Mouse (Mus musculus) kidney, embryonic 16.5 days (tissue): Measurements from ENCODE around the gene Rhof. TPM values are rescaled to one million over a fixed set of nuclear protein-coding genes. Genes with fewer than 3 reads are reported as not detected.

Experiments used
- ATAC-seq: fragments of 200-750 bp; cut with Nextera tagmentation; 2 replicates; pipeline ENCODE4 v1.8.0; 2017; ENCODE audit warnings: moderate TSS enrichment; ENCODE audit not compliant: low FRiP score, low TSS enrichment
- H3K27ac ChIP-seq: fragments of 300-500 bp; sonication (generic); 2 replicates; pipeline ENCODE4 v1.5.1; 2014; ENCODE audit warnings: low read length
- H3K27me3 ChIP-seq: fragments of 300-500 bp; sonication (generic); 2 replicates; pipeline ENCODE4 v1.6.1; 2014; ENCODE audit warnings: low read length, control low read depth, mixed read lengths; ENCODE audit not compliant: insufficient read depth
- H3K36me3 ChIP-seq: fragments of 300-500 bp; sonication (generic); 2 replicates; pipeline ENCODE4 v1.6.1; 2014; ENCODE audit warnings: low read length, control low read depth, mixed read lengths; ENCODE audit not compliant: insufficient read depth
- H3K4me1 ChIP-seq: fragments of 300-500 bp; sonication (generic); 2 replicates; pipeline ENCODE4 v1.6.1; 2014; ENCODE audit warnings: low read length, control low read depth, mixed read lengths; ENCODE audit not compliant: insufficient read depth
- H3K4me2 ChIP-seq: fragments of 300-500 bp; sonication (generic); replicated peaks from 2 replicates; pipeline ENCODE4 v1.6.1; 2014; ENCODE audit warnings: low read depth, low read length
- H3K4me3 ChIP-seq: fragments of 300-500 bp; sonication (generic); 2 replicates; pipeline ENCODE4 v1.5.1; 2014; ENCODE audit warnings: mild to moderate bottlenecking, low read length
- H3K9ac ChIP-seq: fragments of 300-500 bp; sonication (generic); replicated peaks from 2 replicates; pipeline ENCODE4 v1.6.1; 2014; ENCODE audit warnings: low read length
- H3K9me3 ChIP-seq: fragments of 300-500 bp; sonication (generic); 2 replicates; pipeline ENCODE4 v1.6.1; 2016; ENCODE audit warnings: low read length, control low read depth
- WGBS: fragments of 180-500 bp; shearing (Covaris S2); extraction: QIAGEN DNeasy Blood & Tissue Kit; methylation state at CpG from one replicate; pipeline ENCODE4 v1.1.7; 2014; 5-methylcytosine and 5-hydroxymethylcytosine counted together
- polyA plus RNA-seq: library from polyadenylated mRNA; unstranded; fragments of >200 nt; fragmentation: Nextera tagmentation; extraction: Ambion mirVana; gene quantifications from 2 replicates; pipeline ENCODE4 v1.2.1, GENCODE M21; 2015

The Rhof gene
- polyA plus RNA-seq, 1 experiment from 2014 or later, result 3.2 TPM

DNA sequence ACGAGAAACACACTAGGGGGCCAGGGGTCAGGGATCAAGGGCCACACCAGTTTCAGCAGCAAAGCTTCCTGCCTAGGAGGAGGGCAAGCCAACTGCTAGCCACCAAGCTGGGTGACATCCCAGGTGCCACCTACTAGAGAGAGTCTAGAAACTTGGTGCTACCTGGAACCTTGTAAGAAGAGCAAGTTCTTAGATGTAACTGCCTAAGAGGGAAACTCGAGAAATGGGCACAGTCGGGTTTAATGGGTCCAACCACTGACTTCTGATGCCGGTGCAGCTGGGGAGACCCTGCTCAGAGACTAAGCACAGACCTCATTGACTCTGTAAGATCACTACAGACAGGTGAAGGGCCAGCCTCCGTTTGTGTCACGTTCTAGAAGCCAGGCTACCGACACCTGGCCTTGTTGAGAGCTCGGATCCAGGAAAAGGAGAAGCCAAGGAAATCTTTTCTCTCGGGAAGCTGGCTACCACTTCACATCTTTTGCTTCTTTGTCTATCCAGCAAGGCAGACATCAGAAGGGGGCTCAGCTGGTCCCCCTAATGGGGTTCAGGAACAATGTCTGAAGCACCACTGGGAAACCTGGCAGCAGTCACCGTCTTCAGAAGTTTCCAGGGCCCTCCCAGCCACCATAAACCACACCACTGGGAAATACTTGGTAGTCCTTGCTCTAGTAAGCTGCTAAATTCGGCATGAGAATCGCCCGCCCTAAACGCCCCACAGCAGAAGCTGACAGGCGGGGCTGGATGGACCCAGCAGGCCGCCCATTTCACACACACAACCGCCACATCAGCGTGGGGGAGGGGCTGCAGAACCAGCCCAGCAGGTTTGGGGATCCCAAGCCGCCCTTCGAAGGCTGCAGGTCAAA lies 4.8 kb upstream of the Rhof start:
- Histone ChIP-seq H3K4me2 (peak overlapping the region; percentile 94), H3K27me3 (no peaks in the 10 kb centered on the region), H3K9ac (peak overlapping the region; percentile 90), H3K36me3 (peaks cover 10% of the 10 kb centered on the region; the same call in 1 of the 2 replicates), H3K27ac (peak overlapping the region; percentile 100), H3K9me3 (no peaks in the 10 kb centered on the region), H3K4me3 (peak overlapping the region; percentile 59), H3K4me1 (peaks cover 53% of the 10 kb centered on the region)
- whole genome bisulfite sequencing, result 3% methylated on average over 20 of the region's 20 CpGs
- 0 out of 2 replicates have a peak, but pooled peaks have one; percentile 0 for ATAC-seq

GRCm38 (mm10) chr5:123136361-123137043 lies 4.0 kb upstream of the Rhof start:
- Histone ChIP-seq H3K4me2 (peak overlapping the region; percentile 94), H3K4me1 (peaks cover 61% of the 10 kb centered on the region), H3K27ac (peak overlapping the region; percentile 100), H3K4me3 (peak overlapping the region; percentile 59), H3K9ac (peak overlapping the region; percentile 90), H3K36me3 (peaks cover 10% of the 10 kb centered on the region; the same call in 1 of the 2 replicates), H3K27me3 (no peaks in the 10 kb centered on the region), H3K9me3 (no peaks in the 10 kb centered on the region)
- ATAC-seq, result peak; percentile 28
- WGBS, result 1% methylated on average over 13 of the region's 13 CpGs

DNA sequence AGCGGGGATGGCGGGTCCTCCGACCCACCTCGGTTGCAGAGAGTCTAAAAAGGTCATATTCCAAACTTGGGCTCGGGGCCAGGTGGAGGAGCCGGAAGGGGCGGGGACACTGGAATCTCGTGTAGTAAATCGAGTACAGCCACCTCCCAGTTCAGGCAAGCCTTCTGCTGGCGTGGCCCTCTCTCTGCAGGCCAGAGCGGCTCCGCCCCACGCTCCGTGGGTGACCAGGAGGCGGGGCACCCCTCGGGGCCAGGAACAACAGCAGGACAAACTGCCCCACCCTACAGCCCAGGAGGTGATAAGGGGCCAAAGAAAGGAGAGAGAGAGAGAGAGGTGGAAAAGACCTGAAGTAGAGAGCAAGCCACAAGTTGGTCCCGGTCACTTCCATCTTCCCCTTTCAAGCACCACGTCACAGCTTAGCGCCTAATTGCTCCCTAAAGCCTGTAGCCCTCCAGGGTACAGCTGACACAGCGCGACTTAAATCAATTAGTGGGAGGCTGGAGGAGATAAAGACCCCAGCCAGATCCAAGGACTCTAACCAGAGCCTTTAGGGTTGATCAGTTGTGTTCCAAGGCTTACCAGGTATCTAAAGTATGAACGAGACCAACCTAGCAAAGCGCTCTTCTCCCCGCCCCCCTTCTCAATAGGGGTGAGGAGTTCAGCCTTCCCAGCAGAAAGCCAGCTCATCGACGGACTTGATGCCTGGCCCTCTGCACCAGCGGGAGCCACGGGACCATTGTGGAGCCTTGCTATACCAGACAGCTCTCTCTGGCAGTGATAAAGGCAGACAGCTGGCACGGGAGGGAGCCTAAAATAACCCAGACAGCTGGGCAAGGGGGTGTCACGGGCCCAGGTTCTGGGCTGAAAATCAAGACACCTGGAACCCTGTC lies 3.2 kb upstream of the Rhof start:
- peak overlapping the region; percentile 59 for H3K4me3 ChIP-seq
- H3K4me1 ChIP-seq, result peaks cover 65% of the 10 kb centered on the region
- 4% methylated on average over 30 of the region's 30 CpGs for WGBS
- no peaks in the 10 kb centered on the region for H3K27me3 ChIP-seq
- H3K9ac ChIP-seq, result peak overlapping the region; percentile 90
- H3K9me3 ChIP-seq, result no peaks in the 10 kb centered on the region
- peaks cover 10% of the 10 kb centered on the region; the same call in 1 of the 2 replicates for H3K36me3 ChIP-seq
- H3K27ac ChIP-seq, result peak overlapping the region; percentile 100
- H3K4me2 ChIP-seq, result peak overlapping the region; percentile 94
- ATAC-seq, result no peak

- Histone ChIP-seq H3K4me3 (peak overlapping the region; percentile 59), H3K9me3 (no peaks in the 10 kb centered on the region), H3K4me2 (peak overlapping the region; percentile 94), H3K9ac (peak overlapping the region; percentile 90), H3K27ac (peak overlapping the region; percentile 100), H3K27me3 (no peaks in the 10 kb centered on the region), H3K4me1 (peaks cover 65% of the 10 kb centered on the region), H3K36me3 (peaks cover 10% of the 10 kb centered on the region; the same call in 1 of the 2 replicates)
- 16% methylated on average over 8 of the region's 8 CpGs for WGBS
- ATAC-seq, result no peak
Measured at GRCm38 (mm10) chr5:123134875-123135382, 2.4 kb upstream of the Rhof start.

DNA sequence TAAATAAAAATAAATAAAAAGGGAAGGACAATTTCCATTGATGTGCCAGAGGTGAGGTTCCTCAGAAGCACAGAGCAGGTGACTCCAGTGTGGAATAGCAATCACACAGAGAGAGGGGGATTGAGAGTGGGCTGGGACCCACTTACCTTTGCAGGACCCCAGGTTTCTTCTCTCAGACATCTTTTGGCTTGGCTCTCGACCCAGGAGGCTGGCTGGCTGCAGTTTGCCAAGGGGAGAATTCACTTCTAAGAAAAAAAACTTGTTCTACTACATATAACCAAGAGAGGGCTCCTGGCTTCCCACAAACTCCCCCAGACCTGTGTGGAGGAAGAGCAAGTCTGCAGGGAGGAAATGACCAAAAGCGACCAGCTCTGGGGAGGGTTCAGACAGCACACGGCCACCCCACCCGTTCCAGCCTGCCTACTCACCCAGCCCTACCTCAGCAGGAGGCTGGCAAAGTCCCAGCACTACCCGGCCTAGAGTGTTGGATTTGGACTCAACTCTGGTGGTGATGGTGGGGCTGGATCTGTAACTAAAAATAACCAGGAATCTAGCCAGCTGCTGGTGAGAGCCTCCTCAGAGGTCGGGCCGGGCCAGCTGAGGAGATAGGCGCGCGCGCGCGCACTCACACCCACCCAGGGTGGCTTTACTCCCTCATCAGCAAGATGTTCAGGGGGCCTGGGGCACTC lies 1.8 kb upstream of the Rhof start:
- H3K36me3 ChIP-seq, result peaks cover 10% of the 10 kb centered on the region; the same call in 1 of the 2 replicates
- H3K27me3 ChIP-seq, result no peaks in the 10 kb centered on the region
- no peaks in the 10 kb centered on the region for H3K9me3 ChIP-seq
- WGBS, result 30% methylated on average over 13 of the region's 13 CpGs
- H3K27ac ChIP-seq, result peak overlapping the region; percentile 100
- peak overlapping the region; percentile 94 for H3K4me2 ChIP-seq
- peaks cover 65% of the 10 kb centered on the region for H3K4me1 ChIP-seq
- peak overlapping the region; percentile 59; the same call in 1 of the 2 replicates for H3K4me3 ChIP-seq
- peak overlapping the region; percentile 90 for H3K9ac ChIP-seq
- ATAC-seq, result no peak

- Histone ChIP-seq H3K36me3 (peaks cover 10% of the 10 kb centered on the region; the same call in 1 of the 2 replicates), H3K9me3 (no peaks in the 10 kb centered on the region), H3K27ac (peak overlapping the region; percentile 100), H3K4me2 (peak overlapping the region; percentile 22; the same call in 1 of the 2 replicates), H3K4me3 (no peak overlapping the region), H3K27me3 (no peaks in the 10 kb centered on the region), H3K9ac (no peak overlapping the region), H3K4me1 (peaks cover 69% of the 10 kb centered on the region)
- WGBS, result 26% methylated on average over 7 of the region's 7 CpGs
- ATAC-seq, result no peak
Measured at GRCm38 (mm10) chr5:123133784-123134143, 1.3 kb upstream of the Rhof start.

DNA sequence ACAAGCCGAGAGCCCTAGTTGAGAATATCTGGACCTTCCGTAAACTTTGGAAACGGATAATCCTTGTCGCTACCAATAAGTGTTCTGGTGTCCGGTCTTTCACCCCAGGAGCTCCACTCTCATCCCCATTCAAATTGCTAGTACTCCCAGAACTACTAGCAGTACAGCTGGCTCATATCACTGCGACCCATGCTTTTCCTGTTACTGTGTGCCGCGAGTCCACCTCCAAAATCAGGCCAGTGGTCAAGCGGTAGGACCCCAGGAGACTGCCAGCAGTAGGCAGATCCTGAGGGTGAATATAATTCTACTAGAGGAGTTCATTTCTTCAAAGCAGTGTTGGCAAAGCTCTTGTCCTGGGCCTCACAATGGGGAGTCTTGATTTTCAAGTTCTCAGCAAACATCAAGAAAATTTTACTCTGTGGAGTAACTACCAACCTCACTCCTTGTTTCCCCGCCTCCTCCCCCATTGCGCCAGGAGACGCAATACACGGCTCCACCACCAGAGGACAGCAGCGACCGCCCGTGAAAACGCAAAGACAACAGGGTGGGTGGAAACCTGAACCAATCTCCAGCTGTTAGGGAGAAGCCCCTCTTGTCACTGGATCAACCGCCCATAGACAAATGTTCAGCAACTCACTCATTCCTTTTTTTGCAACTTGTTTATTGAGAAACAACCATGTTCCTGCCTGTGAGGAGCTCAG lies 741 bp upstream of the Rhof start:
- peaks cover 10% of the 10 kb centered on the region; the same call in 1 of the 2 replicates for H3K36me3 ChIP-seq
- peak overlapping the region; percentile 49; the same call in 1 of the 2 replicates for H3K4me3 ChIP-seq
- no peak overlapping the region; the same call in 1 of the 2 replicates for H3K9ac ChIP-seq
- peaks cover 74% of the 10 kb centered on the region for H3K4me1 ChIP-seq
- WGBS, result 18% methylated on average over 18 of the region's 18 CpGs
- no peaks in the 10 kb centered on the region for H3K9me3 ChIP-seq
- H3K27ac ChIP-seq, result peak overlapping the region; percentile 100
- peak overlapping the region; percentile 22; the same call in 1 of the 2 replicates for H3K4me2 ChIP-seq
- ATAC-seq, result no peak
- H3K27me3 ChIP-seq, result no peaks in the 10 kb centered on the region

DNA sequence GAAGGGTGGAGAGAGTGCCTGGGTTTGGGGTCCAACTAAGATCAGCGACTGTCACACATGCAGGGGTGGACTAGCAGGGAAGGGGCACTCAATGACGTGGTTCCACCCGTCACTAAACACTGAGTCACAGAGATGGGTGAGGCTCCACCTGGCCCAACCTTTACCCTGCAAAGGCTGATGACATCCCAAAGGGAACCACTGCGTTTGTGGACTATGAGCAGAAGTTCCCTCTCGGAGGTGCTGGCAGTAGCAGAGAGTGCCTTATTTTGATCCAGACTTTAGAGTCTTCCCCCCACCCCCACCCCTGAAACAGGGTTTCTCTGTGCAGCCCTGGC lies 1.7 kb downstream of the Rhof start:
- H3K4me3 ChIP-seq, result no peak overlapping the region
- 92% methylated on average over 5 of the region's 5 CpGs for whole genome bisulfite sequencing
- no peak overlapping the region for H3K4me2 ChIP-seq
- H3K9me3 ChIP-seq, result no peaks in the 10 kb centered on the region
- peaks cover 55% of the 10 kb centered on the region for H3K4me1 ChIP-seq
- peaks cover 10% of the 10 kb centered on the region; the same call in 1 of the 2 replicates for H3K36me3 ChIP-seq
- no peak overlapping the region for H3K27ac ChIP-seq
- H3K27me3 ChIP-seq, result no peaks in the 10 kb centered on the region
- no peak for ATAC-seq
- no peak overlapping the region for H3K9ac ChIP-seq
